Mouse (Mus musculus): ENCODE data around the gene Polm. TPM values are rescaled to one million over a fixed set of nuclear protein-coding genes. Genes with fewer than 3 reads are reported as not detected.

Gene Polm
- 3.5 and 3.8 TPM in 2 replicates for polyA plus RNA-seq (2012; rRNA removed)

DNA sequence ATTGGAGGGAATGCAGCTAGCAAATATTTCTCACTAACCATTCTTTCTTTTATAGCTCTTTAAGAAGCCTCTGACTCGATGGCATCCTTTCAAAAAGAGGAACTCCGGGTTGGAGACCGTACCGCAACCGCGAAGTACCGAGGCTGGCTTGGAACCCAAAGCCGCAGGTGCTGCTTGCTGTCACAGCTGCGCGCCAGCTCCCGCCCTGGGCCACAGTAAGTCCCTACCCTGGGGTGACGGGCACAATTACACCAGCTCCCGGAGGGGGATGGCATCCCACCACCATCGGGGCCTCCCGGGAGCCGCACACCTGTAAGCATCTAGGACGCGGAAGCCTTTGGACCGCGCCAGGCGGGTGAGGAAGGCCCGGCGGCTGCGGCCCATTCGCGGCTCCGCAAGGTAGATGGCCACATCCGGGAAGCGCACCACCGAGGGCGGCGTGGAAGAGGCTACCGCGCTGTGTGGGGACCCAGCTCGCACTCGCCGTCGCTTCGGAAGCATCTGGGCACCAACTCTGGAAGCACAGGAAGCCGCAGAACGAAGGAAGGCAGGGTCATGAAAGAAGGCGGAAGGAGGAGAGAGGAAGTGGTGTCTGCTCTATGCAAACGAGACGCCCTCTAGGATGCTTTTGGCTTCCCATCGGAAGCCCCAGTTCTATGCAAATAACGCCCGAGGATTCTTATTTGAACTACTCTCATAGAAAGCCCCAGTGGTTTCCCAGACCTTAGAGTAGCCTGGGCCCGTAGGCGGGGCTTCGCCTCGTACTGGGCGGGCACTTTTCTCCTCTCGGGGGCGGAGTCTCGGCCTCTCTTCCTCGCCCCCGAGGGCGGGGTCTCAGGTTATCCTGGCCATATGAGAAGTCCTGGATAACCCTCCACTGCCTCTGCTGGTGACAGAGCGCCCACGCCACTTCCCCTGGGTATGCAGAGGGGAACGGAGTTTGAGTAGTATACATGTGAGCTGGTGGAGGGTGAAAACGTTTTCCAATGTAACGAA lies at the start of gene Polm:
Gene Polm (minus strand): TSS at position 766 of the 996 bp plus-strand sequence.

DNA sequence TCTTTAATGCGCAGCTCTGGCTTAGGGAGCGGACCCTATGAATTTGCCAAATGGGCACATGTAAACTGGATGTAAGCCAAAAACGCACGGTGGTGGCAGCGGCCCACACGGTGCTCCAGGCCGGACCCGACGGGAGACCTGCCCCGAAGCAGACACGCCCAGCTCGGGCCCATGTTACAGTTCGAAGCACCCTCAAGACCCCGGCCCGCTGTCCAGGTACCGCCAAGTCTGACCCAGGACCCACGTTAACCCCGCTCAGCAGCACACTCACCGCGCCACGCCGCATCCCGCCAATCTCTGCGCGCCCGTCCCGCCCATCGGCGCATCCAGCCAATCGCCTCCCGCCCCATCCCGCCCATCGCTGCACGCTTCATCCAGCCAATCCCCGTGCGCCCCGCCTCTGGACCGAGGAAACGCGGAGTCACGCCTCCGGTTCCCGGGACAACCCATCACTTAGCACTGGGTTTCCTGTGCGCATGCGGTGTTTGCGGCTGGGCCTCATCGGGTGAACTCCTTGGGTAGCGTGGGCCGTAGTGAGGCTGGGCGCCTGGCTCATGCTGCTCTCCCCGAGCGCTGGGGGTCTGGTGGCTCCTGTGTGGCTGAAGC lies 40.2 kb upstream of the Polm start, which contains the start of gene Pold2:
Gene Pold2 (minus strand): TSS at position 372 of the 606 bp plus-strand sequence.

GRCm38 (mm10) chr11:5861678-5862393 lies 24.0 kb upstream of the Polm start, which contains the start of gene Aebp1:
Aebp1 (plus strand) TSS chr11:5861947.

GRCm38 (mm10) chr11:5803551-5803981 lies 34.2 kb downstream of the Polm start, which contains the start of gene Pgam2:
Pgam2 (minus strand) TSS chr11:5803733.

DNA sequence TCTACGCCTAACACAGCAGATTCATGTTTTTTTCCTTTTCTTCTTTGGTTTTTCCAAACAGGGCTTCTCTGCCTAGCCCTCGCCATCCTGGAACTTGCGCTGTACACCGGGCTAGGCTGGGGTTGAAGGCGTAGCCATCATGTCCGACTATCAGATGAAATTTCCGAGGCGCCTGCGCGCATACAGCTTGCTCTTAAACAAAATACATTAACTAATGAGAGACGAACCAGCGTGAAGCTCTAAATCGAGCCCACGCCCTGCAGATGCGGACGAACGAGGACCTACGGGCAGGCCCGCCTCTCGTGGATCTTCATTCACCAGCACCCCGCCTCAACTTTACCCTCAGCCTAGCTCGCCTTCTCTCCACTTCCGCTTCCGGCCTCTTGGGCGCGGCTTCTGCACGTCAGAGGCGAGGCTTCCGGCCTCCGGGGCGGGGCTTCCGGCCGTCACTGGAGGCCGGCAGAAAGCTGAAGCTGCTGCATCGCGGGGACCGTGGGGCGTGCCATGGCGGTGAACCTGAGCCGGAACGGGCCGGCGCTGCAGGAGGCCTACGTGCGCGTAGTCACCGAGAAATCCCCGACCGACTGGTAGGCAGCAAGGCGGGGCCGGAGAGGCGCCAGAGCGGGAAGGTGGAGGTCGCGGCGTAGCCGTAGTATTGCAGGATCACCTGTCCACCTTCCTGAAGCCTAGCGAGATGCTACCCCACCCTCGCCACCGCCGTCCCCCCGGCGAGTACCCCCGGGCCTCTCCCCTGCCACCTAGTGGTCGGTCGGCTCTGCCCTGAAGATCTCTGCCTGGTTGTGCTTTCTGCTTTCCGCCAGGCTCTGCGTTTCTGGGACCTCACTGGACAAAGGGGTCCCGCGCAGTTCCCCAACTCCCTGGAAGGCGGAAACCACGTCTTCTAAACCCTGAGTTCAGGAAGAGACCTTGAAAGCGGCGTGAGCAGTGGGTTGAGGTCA lies 49.5 kb downstream of the Polm start, which contains the start of gene Dbnl:
Gene Dbnl (plus strand): TSS at position 433 of the 959 bp plus-strand sequence.

Other genes starting within 250 kb of the Polm start
- 54.2 and 58.9 TPM in 2 replicates for gene Mrps24, start 122.3 kb downstream of the Polm start, polyA plus RNA-seq (2012; rRNA removed)
- 3.1 and 3.6 TPM in 2 replicates for gene Urgcp, start 75.6 kb downstream of the Polm start, polyA plus RNA-seq (2012; rRNA removed)
- 30.3 and 34.5 TPM in 2 replicates for gene Dbnl, start 49.5 kb downstream of the Polm start, polyA plus RNA-seq (2012; rRNA removed)
- 0.22 and 1.6 TPM in 2 replicates for gene Pgam2, start 34.3 kb downstream of the Polm start, polyA plus RNA-seq (2012; rRNA removed)
- 3.0 and 3.2 TPM in 2 replicates for gene Aebp1, start 23.9 kb upstream of the Polm start, polyA plus RNA-seq (2012; rRNA removed)
- 50.3 and 52.3 TPM in 2 replicates for gene Pold2, start 40.3 kb upstream of the Polm start, polyA plus RNA-seq (2012; rRNA removed)
- 3.1 TPM in 2 replicates for gene Myl7, start 60.8 kb upstream of the Polm start, polyA plus RNA-seq (2012; rRNA removed)
- gene Gck, start 112.1 kb upstream of the Polm start, polyA plus RNA-seq (2012; rRNA removed) = 0.08 and 0.11 TPM in 2 replicates
- 17.9 and 20.3 TPM in 2 replicates for gene Ykt6, start 117.7 kb upstream of the Polm start, polyA plus RNA-seq (2012; rRNA removed)
- gene Camk2b, start 228.3 kb upstream of the Polm start, polyA plus RNA-seq (2012; rRNA removed) = 0.37 and 0.43 TPM in 2 replicates